Mouse (Mus musculus): ENCODE data around the gene Cipc. TPM values are rescaled to one million over a fixed set of nuclear protein-coding genes. Genes with fewer than 3 reads are reported as not detected.

Gene Cipc
- polyA plus RNA-seq (2014; fragmentation: Nextera tagmentation; extraction: Ambion mirVana): 42.5 and 61.0 TPM in 2 replicates

- peak; percentile 99 for DNase-seq
- H3K4me3 ChIP-seq (replicated peaks; ENCODE audit: low read depth, low read length): peak within 1 kb of the TSS; percentile 64
- ATAC-seq (ENCODE audit: low FRiP score, low TSS enrichment): peak; percentile 97
Observed at GRCm38 (mm10) chr12:86946862-86947574, at the start of gene Cipc. TSS of gene Cipc (plus strand) at chr12:86947043.

GRCm38 (mm10) chr12:86897769-86898273, 49.0 kb upstream of the Cipc start:
- DNase-seq: no peak
- peak overlapping the region; percentile 58 for H3K9ac ChIP-seq (replicated peaks; ENCODE audit: low read length)
- no peaks in the 10 kb centered on the region for H3K36me3 ChIP-seq (ENCODE audit: control insufficient read depth, insufficient read depth, low read length)

More at GRCm38 (mm10) chr12:86946862-86947574, at the start of gene Cipc:
- Histone ChIP-seq H3K27ac (replicated peaks; ENCODE audit: low read depth, low read length) (peak within 1 kb of the TSS; percentile 99), H3K9ac (replicated peaks; ENCODE audit: low read length) (peak within 1 kb of the TSS; percentile 91), H3K27me3 (ENCODE audit: control insufficient read depth, insufficient read depth, low read length) (no peaks in the 10 kb centered on the region), H3K4me1 (ENCODE audit: control insufficient read depth, insufficient read depth, low read length) (peaks cover 43% of the 10 kb centered on the region), H3K36me3 (ENCODE audit: control insufficient read depth, insufficient read depth, low read length) (no peaks in the 10 kb centered on the region), H3K4me2 (ENCODE audit: low read length) (peak within 1 kb of the TSS; percentile 91), H3K9me3 (ENCODE audit: control insufficient read depth, low read length) (no peaks in the 10 kb centered on the region)
- 1% methylated on average over 62 of the region's 64 CpGs for WGBS

GRCm38 (mm10) chr12:86898448-86898847, 48.4 kb upstream of the Cipc start:
- peak overlapping the region; percentile 58 for H3K9ac ChIP-seq (replicated peaks; ENCODE audit: low read length)
- H3K27me3 ChIP-seq (ENCODE audit: control insufficient read depth, insufficient read depth, low read length): no peaks in the 10 kb centered on the region
- H3K4me2 ChIP-seq (ENCODE audit: low read length): peak overlapping the region; percentile 69
- no peaks in the 10 kb centered on the region for H3K36me3 ChIP-seq (ENCODE audit: control insufficient read depth, insufficient read depth, low read length)
- no peak for DNase-seq
- peak overlapping the region; percentile 99 for H3K27ac ChIP-seq (replicated peaks; ENCODE audit: low read depth, low read length)
- H3K4me3 ChIP-seq (replicated peaks; ENCODE audit: low read depth, low read length): no peak overlapping the region
- WGBS: 50% methylated on average over 3 of the region's 3 CpGs
- peaks cover 53% of the 10 kb centered on the region for H3K4me1 ChIP-seq (ENCODE audit: control insufficient read depth, insufficient read depth, low read length)
- no peaks in the 10 kb centered on the region for H3K9me3 ChIP-seq (ENCODE audit: control insufficient read depth, low read length)
- no peak for ATAC-seq (ENCODE audit: low FRiP score, low TSS enrichment)

More at GRCm38 (mm10) chr12:86897769-86898273, 49.0 kb upstream of the Cipc start:
- 17% methylated on average over 7 of the region's 7 CpGs for WGBS
- H3K27ac ChIP-seq (replicated peaks; ENCODE audit: low read depth, low read length): peak overlapping the region; percentile 99
- H3K4me1 ChIP-seq (ENCODE audit: control insufficient read depth, insufficient read depth, low read length): peaks cover 59% of the 10 kb centered on the region
- H3K9me3 ChIP-seq (ENCODE audit: control insufficient read depth, low read length): no peaks in the 10 kb centered on the region
- no peak overlapping the region for H3K4me3 ChIP-seq (replicated peaks; ENCODE audit: low read depth, low read length)
- no peaks in the 10 kb centered on the region for H3K27me3 ChIP-seq (ENCODE audit: control insufficient read depth, insufficient read depth, low read length)
- ATAC-seq (ENCODE audit: low FRiP score, low TSS enrichment): no peak
- peak overlapping the region; percentile 69 for H3K4me2 ChIP-seq (ENCODE audit: low read length)

- Histone ChIP-seq H3K4me2 (ENCODE audit: low read length) (no peak overlapping the region), H3K9me3 (ENCODE audit: control insufficient read depth, low read length) (no peaks in the 10 kb centered on the region), H3K4me3 (replicated peaks; ENCODE audit: low read depth, low read length) (no peak overlapping the region), H3K36me3 (ENCODE audit: control insufficient read depth, insufficient read depth, low read length) (no peaks in the 10 kb centered on the region), H3K9ac (replicated peaks; ENCODE audit: low read length) (no peak overlapping the region; the same call in 1 of the 2 replicates), H3K27me3 (ENCODE audit: control insufficient read depth, insufficient read depth, low read length) (no peaks in the 10 kb centered on the region), H3K4me1 (ENCODE audit: control insufficient read depth, insufficient read depth, low read length) (peaks cover 46% of the 10 kb centered on the region), H3K27ac (replicated peaks; ENCODE audit: low read depth, low read length) (0 out of 2 replicates have a peak overlapping the region, but pooled peaks have one; percentile 15)
- ATAC-seq (ENCODE audit: low FRiP score, low TSS enrichment) (no peak), DNase-seq (peak; percentile 9)
- WGBS: 75% methylated on average over 11 of the region's 11 CpGs
Observed at GRCm38 (mm10) chr12:86899461-86900179, 47.2 kb upstream of the Cipc start.

GRCm38 (mm10) chr12:86903828-86904806, 42.7 kb upstream of the Cipc start:
- H3K9ac ChIP-seq (replicated peaks; ENCODE audit: low read length): no peak overlapping the region
- H3K27ac ChIP-seq (replicated peaks; ENCODE audit: low read depth, low read length): no peak overlapping the region
- no peaks in the 10 kb centered on the region for H3K9me3 ChIP-seq (ENCODE audit: control insufficient read depth, low read length)
- no peaks in the 10 kb centered on the region for H3K36me3 ChIP-seq (ENCODE audit: control insufficient read depth, insufficient read depth, low read length)
- H3K4me1 ChIP-seq (ENCODE audit: control insufficient read depth, insufficient read depth, low read length): peaks cover 16% of the 10 kb centered on the region
- 89% methylated on average over 11 of the region's 11 CpGs for WGBS
- ATAC-seq (ENCODE audit: low FRiP score, low TSS enrichment) (no peak), DNase-seq (no peak)
- H3K27me3 ChIP-seq (ENCODE audit: control insufficient read depth, insufficient read depth, low read length): no peaks in the 10 kb centered on the region
- no peak overlapping the region for H3K4me2 ChIP-seq (ENCODE audit: low read length)
- no peak overlapping the region for H3K4me3 ChIP-seq (replicated peaks; ENCODE audit: low read depth, low read length)

- no peaks in the 10 kb centered on the region for H3K27me3 ChIP-seq (ENCODE audit: control insufficient read depth, insufficient read depth, low read length)
- peaks cover 11% of the 10 kb centered on the region; the same call in 1 of the 2 replicates for H3K4me1 ChIP-seq (ENCODE audit: control insufficient read depth, insufficient read depth, low read length)
- DNase-seq (peak; percentile 77), ATAC-seq (ENCODE audit: low FRiP score, low TSS enrichment) (peak; percentile 31; the same call in 1 of the 2 replicates)
- H3K4me2 ChIP-seq (ENCODE audit: low read length): no peak overlapping the region
- H3K36me3 ChIP-seq (ENCODE audit: control insufficient read depth, insufficient read depth, low read length): no peaks in the 10 kb centered on the region
- H3K4me3 ChIP-seq (replicated peaks; ENCODE audit: low read depth, low read length): no peak overlapping the region
- WGBS: 6% methylated on average over 4 of the region's 4 CpGs
- 0 out of 2 replicates have a peak overlapping the region, but pooled peaks have one; percentile 5 for H3K27ac ChIP-seq (replicated peaks; ENCODE audit: low read depth, low read length)
- H3K9ac ChIP-seq (replicated peaks; ENCODE audit: low read length): no peak overlapping the region
- no peaks in the 10 kb centered on the region for H3K9me3 ChIP-seq (ENCODE audit: control insufficient read depth, low read length)
Observed at GRCm38 (mm10) chr12:86905203-86905602, 41.6 kb upstream of the Cipc start.

- Histone ChIP-seq H3K27me3 (ENCODE audit: control insufficient read depth, insufficient read depth, low read length) (no peaks in the 10 kb centered on the region), H3K4me2 (ENCODE audit: low read length) (no peak overlapping the region), H3K9me3 (ENCODE audit: control insufficient read depth, low read length) (no peaks in the 10 kb centered on the region), H3K4me1 (ENCODE audit: control insufficient read depth, insufficient read depth, low read length) (peaks cover 11% of the 10 kb centered on the region; the same call in 1 of the 2 replicates), H3K4me3 (replicated peaks; ENCODE audit: low read depth, low read length) (no peak overlapping the region), H3K9ac (replicated peaks; ENCODE audit: low read length) (no peak overlapping the region), H3K27ac (replicated peaks; ENCODE audit: low read depth, low read length) (no peak overlapping the region; the same call in 1 of the 2 replicates), H3K36me3 (ENCODE audit: control insufficient read depth, insufficient read depth, low read length) (no peaks in the 10 kb centered on the region)
- ATAC-seq (ENCODE audit: low FRiP score, low TSS enrichment): no peak
- no peak for DNase-seq
- WGBS: 67% methylated on average over 7 of the region's 7 CpGs
Observed at GRCm38 (mm10) chr12:86905876-86906275, 41.0 kb upstream of the Cipc start.

- H3K4me3 ChIP-seq (replicated peaks; ENCODE audit: low read depth, low read length): no peak overlapping the region
- H3K4me2 ChIP-seq (ENCODE audit: low read length): no peak overlapping the region
- peaks cover 16% of the 10 kb centered on the region for H3K4me1 ChIP-seq (ENCODE audit: control insufficient read depth, insufficient read depth, low read length)
- H3K27me3 ChIP-seq (ENCODE audit: control insufficient read depth, insufficient read depth, low read length): no peaks in the 10 kb centered on the region
- WGBS: 2% methylated on average over 15 of the region's 15 CpGs
- ATAC-seq (ENCODE audit: low FRiP score, low TSS enrichment) (peak; percentile 57), DNase-seq (peak; percentile 89)
- H3K36me3 ChIP-seq (ENCODE audit: control insufficient read depth, insufficient read depth, low read length): no peaks in the 10 kb centered on the region
- H3K27ac ChIP-seq (replicated peaks; ENCODE audit: low read depth, low read length): no peak overlapping the region
- no peak overlapping the region for H3K9ac ChIP-seq (replicated peaks; ENCODE audit: low read length)
- H3K9me3 ChIP-seq (ENCODE audit: control insufficient read depth, low read length): no peaks in the 10 kb centered on the region
Observed at GRCm38 (mm10) chr12:86906395-86906794, 40.4 kb upstream of the Cipc start.
